Mouse (Mus musculus) forebrain, embryonic 10.5 days (tissue): Measurements from ENCODE around the gene Cftr. TPM values are rescaled to one million over a fixed set of nuclear protein-coding genes. Genes with fewer than 3 reads are reported as not detected.

Source experiments
- DNase-seq: peaks from one replicate; pipeline ENCODE4 v3.0.0-alpha.2; 2017; ENCODE audit warnings: low spot score; ENCODE audit errors: extremely low spot score
- H3K27ac ChIP-seq: fragments of 300-500 bp; sonication (generic); 2 replicates; pipeline ENCODE4 v1.5.1; 2016; ENCODE audit warnings: mild to moderate bottlenecking
- H3K27me3 ChIP-seq: fragments of 300-500 bp; sonication (generic); 2 replicates; pipeline ENCODE4 v1.6.1; 2016; ENCODE audit warnings: mild to moderate bottlenecking; ENCODE audit not compliant: poor library complexity, severe bottlenecking
- H3K36me3 ChIP-seq: fragments of 300-500 bp; sonication (generic); replicated peaks from 2 replicates; pipeline ENCODE4 v1.6.1; 2016; ENCODE audit warnings: mild to moderate bottlenecking, moderate library complexity
- H3K4me1 ChIP-seq: fragments of 300-500 bp; sonication (generic); 2 replicates; pipeline ENCODE4 v1.6.1; 2016
- H3K4me3 ChIP-seq: fragments of 300-500 bp; sonication (generic); 2 replicates; pipeline ENCODE4 v1.5.1; 2016; ENCODE audit warnings: mild to moderate bottlenecking, moderate library complexity
- H3K9me3 ChIP-seq: fragments of 300-500 bp; sonication (generic); 2 replicates; pipeline ENCODE4 v1.6.1; 2016; ENCODE audit warnings: mild to moderate bottlenecking, moderate library complexity
- WGBS: fragments of 180-500 bp; shearing (Covaris S2); methylation state at CpG from one replicate; pipeline ENCODE4 v1.1.7; 2016; 5-methylcytosine and 5-hydroxymethylcytosine counted together
- polyA plus RNA-seq: library from polyadenylated mRNA; unstranded; fragments of >200 nt; fragmentation: Nextera tagmentation; extraction: Ambion mirVana; gene quantifications from 2 replicates; pipeline ENCODE4 v1.2.1, GENCODE M21; 2016

Cftr gene
- polyA plus RNA-seq = 0.14 and 0.16 TPM in 2 replicates

GRCm38 (mm10) chr6:18170311-18170922, at the start of gene Cftr:
Gene Cftr, plus strand, starts transcription at chr6:18170687.
- WGBS = 2% methylated on average over 41 of the region's 45 CpGs
- Histone ChIP-seq H3K27ac (peak within 1 kb of the TSS; percentile 75), H3K27me3 (peaks cover 34% of the 10 kb centered on the region), H3K4me1 (peaks cover 7% of the 10 kb centered on the region; the same call in 1 of the 2 replicates), H3K4me3 (peak within 1 kb of the TSS; percentile 64), H3K9me3 (no peaks in the 10 kb centered on the region), H3K36me3 (no peaks in the 10 kb centered on the region)
- DNase-seq = peak; percentile 20

DNA sequence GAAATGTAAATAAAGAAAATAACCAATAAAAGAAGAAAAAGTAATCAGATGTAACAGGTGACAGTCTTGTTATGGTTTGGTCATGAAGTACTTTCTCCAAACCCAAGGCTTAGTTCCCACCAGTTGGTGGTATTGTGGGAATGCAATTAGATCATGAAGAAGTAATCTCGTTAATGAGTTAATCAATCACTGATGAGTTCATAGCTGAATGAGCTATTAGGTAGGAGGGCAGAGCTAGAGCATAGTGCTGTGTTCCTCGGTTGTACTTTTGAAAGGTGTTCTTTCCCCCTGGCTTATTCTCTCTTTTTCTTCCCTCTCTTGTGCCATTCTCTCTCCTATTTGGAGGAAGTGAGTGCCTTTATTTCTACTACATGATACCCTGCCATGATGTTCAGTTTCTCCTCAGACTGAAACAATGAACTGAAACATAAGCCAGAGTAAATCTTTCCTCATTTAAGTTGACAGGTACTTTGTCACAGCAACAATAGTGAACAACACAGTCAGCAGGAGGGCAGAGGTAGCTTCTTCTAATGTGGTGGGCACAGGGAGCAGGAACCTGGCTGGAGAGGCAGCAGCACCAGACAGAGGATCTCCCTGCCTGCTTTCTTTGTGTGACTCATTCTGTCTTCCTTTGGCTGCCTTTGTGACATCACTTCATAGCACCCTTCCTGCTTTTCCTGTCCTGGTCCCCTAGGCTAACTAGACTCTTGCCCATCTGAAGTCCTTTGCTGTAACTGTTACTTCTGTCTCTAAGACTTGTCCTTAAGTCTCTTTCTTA, 43.1 kb upstream of the Cftr start:
- no peak for DNase-seq
- 63% methylated on average over 2 of the region's 2 CpGs for WGBS
- H3K9me3 ChIP-seq = no peaks in the 10 kb centered on the region
- H3K27ac ChIP-seq = no peak overlapping the region
- H3K27me3 ChIP-seq = no peaks in the 10 kb centered on the region
- no peak overlapping the region for H3K4me3 ChIP-seq
- no peaks in the 10 kb centered on the region for H3K36me3 ChIP-seq
- H3K4me1 ChIP-seq = 0 out of 2 replicates have a peak, but pooled peaks cover 7% of the 10 kb centered on the region

DNA sequence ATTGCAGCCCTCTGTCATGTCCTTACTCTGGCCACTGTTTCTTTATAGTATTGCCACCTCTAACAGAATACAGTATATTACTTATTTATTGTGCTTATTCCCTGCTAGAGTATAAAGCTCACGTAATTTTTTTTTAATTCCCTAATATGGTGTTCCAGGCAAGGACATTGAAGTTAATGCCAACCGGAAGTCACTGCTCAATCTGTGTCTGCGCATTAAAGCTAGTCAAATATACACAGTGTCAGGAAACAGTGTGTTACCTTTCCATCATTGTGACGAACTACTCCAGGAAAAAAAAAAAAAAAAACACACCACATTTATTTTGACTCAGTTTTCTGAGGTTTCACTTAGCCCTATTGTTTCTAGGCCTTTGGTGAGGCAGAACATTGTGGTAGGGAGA, 42.4 kb upstream of the Cftr start:
- no peaks in the 10 kb centered on the region for H3K9me3 ChIP-seq
- no peaks in the 10 kb centered on the region for H3K27me3 ChIP-seq
- no peak for DNase-seq
- H3K4me1 ChIP-seq = 0 out of 2 replicates have a peak, but pooled peaks cover 7% of the 10 kb centered on the region
- 87% methylated on average over 4 of the region's 4 CpGs for whole genome bisulfite sequencing
- no peak overlapping the region for H3K27ac ChIP-seq
- no peak overlapping the region for H3K4me3 ChIP-seq
- no peaks in the 10 kb centered on the region for H3K36me3 ChIP-seq

DNA sequence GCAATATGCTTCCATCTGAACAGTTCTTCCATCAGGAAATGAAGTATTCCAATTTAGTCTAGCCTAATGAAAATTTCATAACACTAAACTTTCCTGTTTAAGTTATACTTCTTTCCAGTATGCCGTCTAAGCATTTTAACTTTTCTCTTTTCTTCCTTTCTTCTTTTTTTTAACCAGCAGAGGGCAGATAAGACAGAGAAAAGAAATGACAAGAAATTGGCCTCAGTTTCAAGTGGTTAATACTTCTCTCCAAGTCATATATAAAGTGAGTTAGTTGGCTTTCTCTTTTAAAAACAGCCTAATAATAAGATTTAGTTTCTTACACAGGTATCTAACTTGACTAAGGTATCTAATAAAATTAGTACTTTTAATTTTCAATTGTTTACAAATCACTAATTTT, 35.2 kb upstream of the Cftr start:
- WGBS = 66% methylated on average over 1 of the region's 1 CpGs
- DNase-seq = no peak

DNA sequence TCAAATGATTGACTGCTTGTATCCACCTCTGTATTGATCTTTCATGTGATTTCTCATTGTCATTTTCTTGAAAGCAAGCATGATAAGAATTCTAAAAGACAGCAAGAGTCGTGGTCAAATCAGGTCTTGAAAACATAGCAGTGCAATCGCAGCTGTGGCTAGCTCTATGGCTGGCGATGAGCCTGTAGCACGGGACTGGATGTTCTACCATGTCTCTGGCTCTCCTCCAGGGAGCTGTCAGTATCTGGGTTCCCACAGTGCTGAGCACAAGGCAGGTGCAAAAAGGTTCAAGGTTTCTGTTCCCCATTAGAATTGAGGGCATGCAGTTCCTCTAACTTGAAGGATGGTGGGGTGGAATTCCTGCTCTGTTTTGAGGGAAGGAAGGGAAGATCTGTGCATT, 17.5 kb upstream of the Cftr start:
- H3K4me1 ChIP-seq = no peaks in the 10 kb centered on the region
- no peak for DNase-seq
- no peaks in the 10 kb centered on the region for H3K36me3 ChIP-seq
- no peak overlapping the region for H3K27ac ChIP-seq
- 89% methylated on average over 4 of the region's 4 CpGs for WGBS
- H3K9me3 ChIP-seq = no peaks in the 10 kb centered on the region
- no peak overlapping the region for H3K4me3 ChIP-seq
- no peaks in the 10 kb centered on the region for H3K27me3 ChIP-seq

More for the DNA sequence above, 35.2 kb upstream of the Cftr start:
- Histone ChIP-seq H3K36me3 (no peaks in the 10 kb centered on the region), H3K9me3 (no peaks in the 10 kb centered on the region), H3K4me3 (no peak overlapping the region), H3K4me1 (peaks cover 4% of the 10 kb centered on the region; the same call in 1 of the 2 replicates), H3K27me3 (no peaks in the 10 kb centered on the region), H3K27ac (no peak overlapping the region)

DNA sequence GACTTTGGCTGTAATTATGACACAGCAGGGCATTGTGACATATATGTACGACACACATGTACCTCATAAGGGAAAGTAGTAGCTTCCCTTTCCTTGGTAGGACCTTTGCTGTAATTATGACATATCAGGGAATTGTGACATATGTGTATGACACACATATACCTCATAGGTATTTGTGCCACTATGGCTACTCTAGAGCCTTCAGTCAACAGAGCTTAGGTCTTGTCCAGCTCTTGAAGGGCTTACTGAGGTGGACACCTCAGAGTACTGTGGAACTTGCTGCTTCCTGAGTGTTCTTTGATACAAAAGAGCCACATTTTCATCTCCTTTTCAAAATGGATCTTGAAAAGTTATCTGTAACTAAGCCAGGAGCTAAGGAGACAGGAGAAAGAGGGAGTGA, 869 bp upstream of the Cftr start:
- Histone ChIP-seq H3K4me3 (no peak overlapping the region; the same call in 1 of the 2 replicates), H3K9me3 (no peaks in the 10 kb centered on the region), H3K36me3 (no peaks in the 10 kb centered on the region), H3K27ac (no peak overlapping the region), H3K4me1 (peaks cover 7% of the 10 kb centered on the region; the same call in 1 of the 2 replicates), H3K27me3 (peaks cover 34% of the 10 kb centered on the region)
- 78% methylated on average over 1 of the region's 1 CpGs for WGBS
- DNase-seq = no peak

DNA sequence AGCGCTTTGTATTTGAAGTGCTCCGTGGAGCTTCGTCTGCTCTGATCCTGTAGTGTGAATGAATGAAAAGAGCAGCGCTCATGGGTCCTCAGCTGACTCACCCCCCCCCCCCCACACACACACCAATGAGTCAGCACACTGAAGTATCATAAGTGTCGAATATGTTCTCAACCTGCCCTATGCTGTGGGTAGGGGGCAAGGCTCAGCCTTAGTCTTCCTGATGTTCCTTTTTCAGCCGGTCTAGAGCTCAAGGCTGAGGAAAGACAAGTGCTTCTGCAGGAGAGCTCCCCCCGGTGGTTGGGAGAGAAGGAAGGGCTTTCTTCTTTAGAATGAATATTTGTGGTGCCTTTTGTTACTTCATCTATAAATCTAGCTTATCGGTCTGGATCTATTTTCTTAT, 1.1 kb downstream of the Cftr start:
- H3K27me3 ChIP-seq = peaks cover 34% of the 10 kb centered on the region
- H3K4me3 ChIP-seq = no peak overlapping the region
- H3K27ac ChIP-seq = no peak overlapping the region
- H3K36me3 ChIP-seq = no peaks in the 10 kb centered on the region
- peaks cover 7% of the 10 kb centered on the region; the same call in 1 of the 2 replicates for H3K4me1 ChIP-seq
- no peak for DNase-seq
- 58% methylated on average over 8 of the region's 8 CpGs for WGBS
- H3K9me3 ChIP-seq = no peaks in the 10 kb centered on the region

- 90% methylated on average over 2 of the region's 2 CpGs for WGBS
Observed at GRCm38 (mm10) chr6:18177509-18177908, 7.0 kb downstream of the Cftr start.

GRCm38 (mm10) chr6:18180665-18181064, 10.2 kb downstream of the Cftr start:
- DNase-seq = no peak
- 77% methylated on average over 3 of the region's 3 CpGs for WGBS
- Histone ChIP-seq H3K4me1 (no peaks in the 10 kb centered on the region), H3K27ac (no peak overlapping the region), H3K9me3 (no peaks in the 10 kb centered on the region), H3K36me3 (no peaks in the 10 kb centered on the region), H3K4me3 (no peak overlapping the region), H3K27me3 (no peaks in the 10 kb centered on the region)

More at GRCm38 (mm10) chr6:18177509-18177908, 7.0 kb downstream of the Cftr start:
- no peaks in the 10 kb centered on the region for H3K36me3 ChIP-seq
- no peak overlapping the region for H3K4me3 ChIP-seq
- H3K27ac ChIP-seq = no peak overlapping the region
- H3K27me3 ChIP-seq = no peaks in the 10 kb centered on the region
- DNase-seq = no peak
- H3K9me3 ChIP-seq = no peaks in the 10 kb centered on the region
- no peaks in the 10 kb centered on the region for H3K4me1 ChIP-seq

DNA sequence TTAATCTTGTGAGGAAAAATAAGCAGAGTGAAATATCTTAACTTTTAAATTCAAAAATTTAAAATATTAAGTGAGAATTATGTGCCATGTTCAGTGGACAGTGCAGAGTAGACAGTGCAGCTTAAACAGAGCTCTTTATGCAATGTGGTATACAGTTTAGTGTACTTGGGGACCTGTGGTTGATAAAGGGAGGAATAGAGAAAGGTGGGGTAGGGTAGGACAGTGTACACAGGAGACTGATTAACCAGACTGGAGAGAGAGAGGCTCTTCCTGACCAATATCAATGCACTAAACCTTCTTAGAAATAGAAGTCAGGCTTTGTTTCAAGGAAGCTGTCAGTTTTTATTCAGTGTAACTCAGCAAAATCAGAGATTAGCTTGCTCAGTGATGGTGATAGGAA, 12.4 kb downstream of the Cftr start:
- DNase-seq = no peak
- H3K4me3 ChIP-seq = no peak overlapping the region
- H3K36me3 ChIP-seq = no peaks in the 10 kb centered on the region
- no peaks in the 10 kb centered on the region for H3K27me3 ChIP-seq
- H3K4me1 ChIP-seq = no peaks in the 10 kb centered on the region
- H3K27ac ChIP-seq = no peak overlapping the region
- no peaks in the 10 kb centered on the region for H3K9me3 ChIP-seq

DNA sequence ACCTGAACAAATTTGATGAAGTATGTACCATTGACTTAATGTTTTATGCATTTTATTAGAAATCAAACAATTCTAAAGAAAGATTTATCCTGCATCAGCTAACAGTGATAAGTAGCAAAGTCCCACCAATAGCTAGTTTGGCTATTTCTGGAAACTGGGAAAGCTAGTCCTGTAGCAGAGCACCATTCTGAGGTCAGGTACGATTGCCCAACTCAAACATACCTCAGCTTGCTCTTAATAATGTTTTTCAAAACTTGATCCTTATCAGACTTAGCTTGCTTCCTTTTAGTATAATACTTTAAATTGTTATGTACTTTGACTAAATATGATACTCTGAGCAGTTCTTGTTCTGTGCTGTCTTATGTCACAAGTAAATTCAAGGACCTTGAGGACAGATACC, 50.2 kb downstream of the Cftr start:
- no peaks in the 10 kb centered on the region for H3K27me3 ChIP-seq
- WGBS = 80% methylated on average over 1 of the region's 1 CpGs
- no peak overlapping the region for H3K4me3 ChIP-seq
- no peak overlapping the region for H3K27ac ChIP-seq
- no peaks in the 10 kb centered on the region for H3K36me3 ChIP-seq
- H3K9me3 ChIP-seq = no peaks in the 10 kb centered on the region
- no peak for DNase-seq
- H3K4me1 ChIP-seq = peaks cover 3% of the 10 kb centered on the region; the same call in 1 of the 2 replicates

DNA sequence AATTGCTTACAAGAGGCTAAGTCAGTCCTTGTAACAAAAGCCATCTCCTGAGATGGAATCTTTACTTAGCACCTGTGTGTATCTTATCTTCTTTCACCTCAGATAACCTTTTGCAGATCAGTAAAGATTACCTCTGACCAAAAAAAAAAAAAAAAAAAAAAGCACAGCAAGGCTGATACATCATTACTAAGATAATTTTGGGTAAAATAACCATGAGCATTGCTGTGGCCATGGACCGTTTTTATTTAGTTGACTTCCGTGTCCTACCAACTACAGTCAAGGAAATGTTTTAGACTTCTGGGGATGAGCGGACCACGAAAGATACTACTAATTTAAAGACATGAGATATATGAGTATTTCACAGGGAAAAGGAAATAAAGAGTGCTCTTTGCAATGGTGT, 52.7 kb downstream of the Cftr start:
- 94% methylated on average over 4 of the region's 4 CpGs for WGBS
- no peaks in the 10 kb centered on the region for H3K36me3 ChIP-seq
- H3K4me3 ChIP-seq = no peak overlapping the region
- no peak overlapping the region for H3K27ac ChIP-seq
- no peaks in the 10 kb centered on the region for H3K9me3 ChIP-seq
- peaks cover 3% of the 10 kb centered on the region; the same call in 1 of the 2 replicates for H3K4me1 ChIP-seq
- H3K27me3 ChIP-seq = no peaks in the 10 kb centered on the region
- no peak for DNase-seq

- H3K9me3 ChIP-seq = no peaks in the 10 kb centered on the region
- DNase-seq = no peak
- no peak overlapping the region for H3K27ac ChIP-seq
- H3K4me3 ChIP-seq = no peak overlapping the region
- 2% methylated on average over 3 of the region's 3 CpGs for WGBS
- no peaks in the 10 kb centered on the region for H3K36me3 ChIP-seq
- H3K4me1 ChIP-seq = peaks cover 3% of the 10 kb centered on the region; the same call in 1 of the 2 replicates
- H3K27me3 ChIP-seq = no peaks in the 10 kb centered on the region
Observed at GRCm38 (mm10) chr6:18225157-18225556, 54.7 kb downstream of the Cftr start.
